8 mouse cellular contexts compared by ENCODE assay signal in genomic region chr11:88356016-88356415, GRCm38 (mm10).
DNase-seq lines count a peak whose midpoint lies in the region; ATAC-seq lines count a peak whose summit lies in the region.

No protein-coding gene starts in this region.

- H3K4me2 ChIP-seq in kidney, embryonic 15.5 days: no peak overlapping the region
- H3K4me2 ChIP-seq in kidney, embryonic 16.5 days (replicated peaks; ENCODE audit: low read depth, low read length): no peak overlapping the region
- no peak overlapping the region for H3K4me2 ChIP-seq in forebrain, embryonic 14.5 days (ENCODE audit: low read length)
- H3K4me2 ChIP-seq in neural tube, embryonic 12.5 days (replicated peaks): no peak overlapping the region

- H3K27me3 ChIP-seq in kidney, embryonic 15.5 days: no peaks in the 10 kb centered on the region
- no peaks in the 10 kb centered on the region for H3K27me3 ChIP-seq in kidney, embryonic 16.5 days (ENCODE audit: insufficient read depth, low read length)
- no peaks in the 10 kb centered on the region for H3K27me3 ChIP-seq in forebrain, embryonic 14.5 days (replicated peaks; ENCODE audit: control insufficient read depth, insufficient read depth, low read length)
- no peaks in the 10 kb centered on the region for H3K27me3 ChIP-seq in neural tube, embryonic 12.5 days (replicated peaks)

- no peak for ATAC-seq in kidney, embryonic 15.5 days (replicated peaks; ENCODE audit: low FRiP score)
- no peak for ATAC-seq in kidney, embryonic 16.5 days (ENCODE audit: low FRiP score, low TSS enrichment)
- no peak for ATAC-seq in forebrain, embryonic 14.5 days
- ATAC-seq in neural tube, embryonic 12.5 days (ENCODE audit: low FRiP score, low read depth): no peak
- ATAC-seq in monocyte, adult 5-6 weeks (replicated peaks; ENCODE audit: insufficient number of reproducible peaks, low FRiP score, low TSS enrichment, poor library complexity, severe bottlenecking): no peak
- no peak for ATAC-seq in megakaryocyte progenitor cell, adult 5-6 weeks (replicated peaks; ENCODE audit: poor library complexity)

- no peak for DNase-seq in forebrain, embryonic 14.5 days (ENCODE audit: low spot score)
- DNase-seq in heart, postnatal 36 days: peak; percentile 36 to 55
- DNase-seq in cerebellum, adult 18-20 months: no peak

- H3K27ac ChIP-seq in kidney, embryonic 15.5 days: 0 out of 2 replicates have a peak overlapping the region, but pooled peaks have one; percentile 33
- H3K27ac ChIP-seq in kidney, embryonic 16.5 days (ENCODE audit: low read length): no peak overlapping the region
- peak overlapping the region; percentile 84 for H3K27ac ChIP-seq in forebrain, embryonic 14.5 days (ENCODE audit: low read depth, low read length)
- peak overlapping the region; percentile 75 for H3K27ac ChIP-seq in neural tube, embryonic 12.5 days

- peaks cover 19% of the 10 kb centered on the region for H3K36me3 ChIP-seq in kidney, embryonic 15.5 days
- H3K36me3 ChIP-seq in kidney, embryonic 16.5 days (ENCODE audit: insufficient read depth, low read length): peaks cover 11% of the 10 kb centered on the region; the same call in 1 of the 2 replicates
- H3K36me3 ChIP-seq in forebrain, embryonic 14.5 days (ENCODE audit: control insufficient read depth, insufficient read depth, low read length): peaks cover 24% of the 10 kb centered on the region
- H3K36me3 ChIP-seq in neural tube, embryonic 12.5 days: peaks cover 26% of the 10 kb centered on the region

- H3K9me3 ChIP-seq in kidney, embryonic 15.5 days (replicated peaks): no peaks in the 10 kb centered on the region
- no peaks in the 10 kb centered on the region for H3K9me3 ChIP-seq in kidney, embryonic 16.5 days (ENCODE audit: low read length)
- no peaks in the 10 kb centered on the region for H3K9me3 ChIP-seq in forebrain, embryonic 14.5 days (replicated peaks; ENCODE audit: control insufficient read depth, low read length)
- no peaks in the 10 kb centered on the region for H3K9me3 ChIP-seq in neural tube, embryonic 12.5 days

- no peak overlapping the region for H3K4me3 ChIP-seq in kidney, embryonic 15.5 days (replicated peaks)
- no peak overlapping the region for H3K4me3 ChIP-seq in kidney, embryonic 16.5 days (ENCODE audit: low read length)
- no peak overlapping the region for H3K4me3 ChIP-seq in forebrain, embryonic 14.5 days (ENCODE audit: low read depth, low read length)
- no peak overlapping the region for H3K4me3 ChIP-seq in neural tube, embryonic 12.5 days

- WGBS in kidney, embryonic 15.5 days: 72% methylated on average over 12 of the region's 12 CpGs
- 63% methylated on average over 12 of the region's 12 CpGs for WGBS in kidney, embryonic 16.5 days
- WGBS in forebrain, embryonic 14.5 days: 79% methylated on average over 12 of the region's 12 CpGs
- 92% methylated on average over 12 of the region's 12 CpGs for WGBS in neural tube, embryonic 12.5 days

- H3K9ac ChIP-seq in kidney, embryonic 15.5 days: no peak overlapping the region
- H3K9ac ChIP-seq in kidney, embryonic 16.5 days (replicated peaks; ENCODE audit: low read length): no peak overlapping the region
- H3K9ac ChIP-seq in forebrain, embryonic 14.5 days (ENCODE audit: low read length): no peak overlapping the region
- no peak overlapping the region for H3K9ac ChIP-seq in neural tube, embryonic 12.5 days

- intact Hi-C loops in heart, postnatal 36 days (cut with DNase I): no loop called here

- H3K4me1 ChIP-seq in kidney, embryonic 15.5 days: peaks cover 31% of the 10 kb centered on the region
- peaks cover 36% of the 10 kb centered on the region for H3K4me1 ChIP-seq in kidney, embryonic 16.5 days (ENCODE audit: insufficient read depth, low read length)
- H3K4me1 ChIP-seq in forebrain, embryonic 14.5 days (ENCODE audit: control insufficient read depth, insufficient read depth, low read length): peaks cover 33% of the 10 kb centered on the region
- peaks cover 32% of the 10 kb centered on the region for H3K4me1 ChIP-seq in neural tube, embryonic 12.5 days

Comparison
In these comparisons a context has a peak if more than half of its experiments do, and no peak if none do; other contexts are left out.
1. DNase-seq: peak in heart, postnatal 36 days (2 of 2); none in forebrain, embryonic 14.5 days (single experiment) and cerebellum, adult 18-20 months (0 of 2).